Mouse (Mus musculus) small intestine, adult 2 months (tissue): ENCODE measurements around the gene St8sia1.

Source experiments
- CTCF ChIP-seq: fragments of 200-500 bp; IDR thresholded peaks from 2 replicates; pipeline ENCODE4 v1.5.1; 2012; ENCODE audit warnings: low read depth, mild to moderate bottlenecking, control low read depth, inconsistent platforms, low read length, moderate library complexity, mixed read lengths; ENCODE audit not compliant: insufficient replicate concordance, insufficient read length; ENCODE audit errors: extremely low read depth
- POLR2A ChIP-seq: fragments of 200-500 bp; IDR thresholded peaks from 2 replicates; pipeline ENCODE4 v1.6.1; 2012; ENCODE audit warnings: low read depth, mild to moderate bottlenecking, control low read depth, inconsistent platforms, low read length, moderate library complexity

- TF ChIP-seq CTCF (no peak), POLR2A (no peak)
Observed at GRCm38 (mm10) chr6:142946069-142946871, 18.0 kb downstream of the St8sia1 start.
